Mouse (Mus musculus): ENCODE data around the gene Plk2. TPM values are rescaled to one million over a fixed set of nuclear protein-coding genes. Genes with fewer than 3 reads are reported as not detected.

The Plk2 gene
- polyA plus RNA-seq, 1 experiment from 2014 or later = 142 TPM

GRCm38 (mm10) chr13:110382447-110382901, 12.4 kb upstream of the Plk2 start:
- H3K4me1 ChIP-seq (replicated peaks; ENCODE audit: control insufficient read depth, insufficient read depth, low read length) = no peaks in the 10 kb centered on the region
- no peak overlapping the region for H3K27ac ChIP-seq
- H3K9me3 ChIP-seq (ENCODE audit: control insufficient read depth, low read length) = no peaks in the 10 kb centered on the region
- no peaks in the 10 kb centered on the region for H3K36me3 ChIP-seq (replicated peaks; ENCODE audit: control insufficient read depth, insufficient read depth)
- no peak overlapping the region for H3K9ac ChIP-seq
- no peak overlapping the region for H3K4me3 ChIP-seq (replicated peaks; ENCODE audit: low read length)
- ATAC-seq (ENCODE audit: low FRiP score) = peak; percentile 64; the same call in 1 of the 2 replicates
- H3K27me3 ChIP-seq (ENCODE audit: control insufficient read depth, insufficient read depth, low read length) = no peaks in the 10 kb centered on the region
- H3K4me2 ChIP-seq (replicated peaks) = no peak overlapping the region
- WGBS = 21% methylated on average over 5 of the region's 5 CpGs
- DNase-seq (ENCODE audit: low spot score) = peak; percentile 93

- 79% methylated on average over 6 of the region's 6 CpGs for WGBS
- H3K9me3 ChIP-seq (ENCODE audit: control insufficient read depth, low read length) = peaks cover 8% of the 10 kb centered on the region; the same call in 1 of the 2 replicates
- no peaks in the 10 kb centered on the region for H3K27me3 ChIP-seq (ENCODE audit: control insufficient read depth, insufficient read depth, low read length)
- no peak overlapping the region for H3K9ac ChIP-seq
- no peak for ATAC-seq (ENCODE audit: low FRiP score)
- H3K4me3 ChIP-seq (replicated peaks; ENCODE audit: low read length) = no peak overlapping the region
- no peak for DNase-seq (ENCODE audit: low spot score)
- no peak overlapping the region for H3K27ac ChIP-seq
- no peaks in the 10 kb centered on the region for H3K36me3 ChIP-seq (replicated peaks; ENCODE audit: control insufficient read depth, insufficient read depth)
- no peak overlapping the region for H3K4me2 ChIP-seq (replicated peaks)
- no peaks in the 10 kb centered on the region for H3K4me1 ChIP-seq (replicated peaks; ENCODE audit: control insufficient read depth, insufficient read depth, low read length)
Measured at GRCm38 (mm10) chr13:110384514-110384913, 10.3 kb upstream of the Plk2 start.

GRCm38 (mm10) chr13:110392210-110392609, 2.6 kb upstream of the Plk2 start:
- no peaks in the 10 kb centered on the region for H3K27me3 ChIP-seq (ENCODE audit: control insufficient read depth, insufficient read depth, low read length)
- no peak overlapping the region for H3K4me2 ChIP-seq (replicated peaks)
- WGBS = 20% methylated on average over 8 of the region's 8 CpGs
- no peak overlapping the region for H3K27ac ChIP-seq
- no peak for ATAC-seq (ENCODE audit: low FRiP score)
- no peak overlapping the region for H3K4me3 ChIP-seq (replicated peaks; ENCODE audit: low read length)
- H3K4me1 ChIP-seq (replicated peaks; ENCODE audit: control insufficient read depth, insufficient read depth, low read length) = peaks cover 6% of the 10 kb centered on the region; the same call in 1 of the 2 replicates
- peak; percentile 94 for DNase-seq (ENCODE audit: low spot score)
- no peak overlapping the region for H3K9ac ChIP-seq
- H3K9me3 ChIP-seq (ENCODE audit: control insufficient read depth, low read length) = peaks cover 14% of the 10 kb centered on the region; the same call in 1 of the 2 replicates
- peaks cover 5% of the 10 kb centered on the region; the same call in 1 of the 2 replicates for H3K36me3 ChIP-seq (replicated peaks; ENCODE audit: control insufficient read depth, insufficient read depth)

GRCm38 (mm10) chr13:110392631-110393030, 2.2 kb upstream of the Plk2 start:
- WGBS = 49% methylated on average over 3 of the region's 3 CpGs

GRCm38 (mm10) chr13:110395179-110395794, 441 bp downstream of the Plk2 start:
- H3K4me3 ChIP-seq (replicated peaks; ENCODE audit: low read length) = peak overlapping the region; percentile 90
- peak overlapping the region; percentile 97 for H3K9ac ChIP-seq
- H3K4me2 ChIP-seq (replicated peaks) = peak overlapping the region; percentile 96
- peaks cover 35% of the 10 kb centered on the region for H3K36me3 ChIP-seq (replicated peaks; ENCODE audit: control insufficient read depth, insufficient read depth)
- WGBS = under 1% methylated on average over 41 of the region's 41 CpGs
- peak overlapping the region; percentile 92 for H3K27ac ChIP-seq
- peaks cover 16% of the 10 kb centered on the region; the same call in 1 of the 2 replicates for H3K4me1 ChIP-seq (replicated peaks; ENCODE audit: control insufficient read depth, insufficient read depth, low read length)
- H3K9me3 ChIP-seq (ENCODE audit: control insufficient read depth, low read length) = peaks cover 11% of the 10 kb centered on the region
- ATAC-seq (ENCODE audit: low FRiP score) (no peak; the same call in 1 of the 2 replicates), DNase-seq (ENCODE audit: low spot score) (peak; percentile 50)
- no peaks in the 10 kb centered on the region for H3K27me3 ChIP-seq (ENCODE audit: control insufficient read depth, insufficient read depth, low read length)

More at GRCm38 (mm10) chr13:110392631-110393030, 2.2 kb upstream of the Plk2 start:
- ATAC-seq (ENCODE audit: low FRiP score) = no peak
- Histone ChIP-seq H3K4me2 (replicated peaks) (no peak overlapping the region), H3K27me3 (ENCODE audit: control insufficient read depth, insufficient read depth, low read length) (no peaks in the 10 kb centered on the region), H3K9me3 (ENCODE audit: control insufficient read depth, low read length) (peaks cover 14% of the 10 kb centered on the region; the same call in 1 of the 2 replicates), H3K36me3 (replicated peaks; ENCODE audit: control insufficient read depth, insufficient read depth) (peaks cover 9% of the 10 kb centered on the region; the same call in 1 of the 2 replicates), H3K27ac (no peak overlapping the region), H3K9ac (no peak overlapping the region), H3K4me3 (replicated peaks; ENCODE audit: low read length) (no peak overlapping the region), H3K4me1 (replicated peaks; ENCODE audit: control insufficient read depth, insufficient read depth, low read length) (peaks cover 10% of the 10 kb centered on the region; the same call in 1 of the 2 replicates)
- DNase-seq (ENCODE audit: low spot score) = no peak

- Histone ChIP-seq H3K9ac (peak overlapping the region; percentile 97), H3K36me3 (replicated peaks; ENCODE audit: control insufficient read depth, insufficient read depth) (peaks cover 43% of the 10 kb centered on the region), H3K4me3 (replicated peaks; ENCODE audit: low read length) (peak overlapping the region; percentile 90), H3K27ac (peak overlapping the region; percentile 92), H3K27me3 (ENCODE audit: control insufficient read depth, insufficient read depth, low read length) (no peaks in the 10 kb centered on the region), H3K4me1 (replicated peaks; ENCODE audit: control insufficient read depth, insufficient read depth, low read length) (peaks cover 16% of the 10 kb centered on the region; the same call in 1 of the 2 replicates), H3K9me3 (ENCODE audit: control insufficient read depth, low read length) (peaks cover 14% of the 10 kb centered on the region), H3K4me2 (replicated peaks) (peak overlapping the region; percentile 96)
- ATAC-seq (ENCODE audit: low FRiP score) (no peak), DNase-seq (ENCODE audit: low spot score) (peak; percentile 54)
- 19% methylated on average over 21 of the region's 21 CpGs for WGBS
Measured at GRCm38 (mm10) chr13:110395916-110396685, 1.3 kb downstream of the Plk2 start.

- ATAC-seq (ENCODE audit: low FRiP score) = no peak
- peaks cover 16% of the 10 kb centered on the region; the same call in 1 of the 2 replicates for H3K4me1 ChIP-seq (replicated peaks; ENCODE audit: control insufficient read depth, insufficient read depth, low read length)
- WGBS = 91% methylated on average over 8 of the region's 8 CpGs
- no peak for DNase-seq (ENCODE audit: low spot score)
- H3K9ac ChIP-seq = no peak overlapping the region
- no peaks in the 10 kb centered on the region for H3K27me3 ChIP-seq (ENCODE audit: control insufficient read depth, insufficient read depth, low read length)
- no peak overlapping the region for H3K27ac ChIP-seq
- peak overlapping the region; percentile 96 for H3K4me2 ChIP-seq (replicated peaks)
- peaks cover 48% of the 10 kb centered on the region for H3K36me3 ChIP-seq (replicated peaks; ENCODE audit: control insufficient read depth, insufficient read depth)
- peak overlapping the region; percentile 90 for H3K4me3 ChIP-seq (replicated peaks; ENCODE audit: low read length)
- peaks cover 14% of the 10 kb centered on the region for H3K9me3 ChIP-seq (ENCODE audit: control insufficient read depth, low read length)
Measured at GRCm38 (mm10) chr13:110397750-110398149, 2.9 kb downstream of the Plk2 start.

GRCm38 (mm10) chr13:110398513-110399270, 3.8 kb downstream of the Plk2 start:
- H3K4me2 ChIP-seq (replicated peaks) = peak overlapping the region; percentile 96
- no peak overlapping the region for H3K27ac ChIP-seq
- 66% methylated on average over 24 of the region's 24 CpGs for WGBS
- H3K36me3 ChIP-seq (replicated peaks; ENCODE audit: control insufficient read depth, insufficient read depth) = peaks cover 48% of the 10 kb centered on the region
- H3K4me3 ChIP-seq (replicated peaks; ENCODE audit: low read length) = peak overlapping the region; percentile 90; the same call in 1 of the 2 replicates
- DNase-seq (ENCODE audit: low spot score) (no peak), ATAC-seq (ENCODE audit: low FRiP score) (no peak)
- peaks cover 16% of the 10 kb centered on the region; the same call in 1 of the 2 replicates for H3K4me1 ChIP-seq (replicated peaks; ENCODE audit: control insufficient read depth, insufficient read depth, low read length)
- H3K27me3 ChIP-seq (ENCODE audit: control insufficient read depth, insufficient read depth, low read length) = no peaks in the 10 kb centered on the region
- H3K9me3 ChIP-seq (ENCODE audit: control insufficient read depth, low read length) = peaks cover 14% of the 10 kb centered on the region
- H3K9ac ChIP-seq = no peak overlapping the region
